Mouse (Mus musculus) layer of hippocampus, adult 18-20 months (tissue): ENCODE measurements around the gene Hbb-bt. TPM values are rescaled to one million over a fixed set of nuclear protein-coding genes. Genes with fewer than 3 reads are reported as not detected.
"Not testable (repeated sequence)": the region's sequence is repeated elsewhere in the genome, so short reads cannot be mapped to it uniquely, and the experiment has no call there.

Experiments used
- DNase-seq, 2 experiments: peaks; one replicate each; pipeline ENCODE4 v3.0.0; 2022; ENCODE audit warnings: low spot score in 2 of 2
- long read RNA-seq: library from polyadenylated mRNA; stranded (forward); transcript quantifications from one replicate; pipeline ENCODE4 v2.0.0, GENCODE M21; 2021
- total RNA-seq, 2 experiments: library from RNA; stranded (reverse); gene quantifications; 2 replicates each; pipeline ENCODE4 v1.2.3; 2021

Hbb-bt gene
- 10 to 100 TPM; 26.0 to 31.8 TPM for total RNA-seq
- long read RNA-seq, transcript Hbb-bt-201 (3 exons, 703 nt): major isoform, 6 of 6 reads
- long read RNA-seq, partial matches to known transcripts: 0 of 6 reads
- long read RNA-seq, other reads (novel, unspliced or antisense): 0 of 6 reads

- DNase-seq: no peak
These were observed at the start of gene Hbb-bt for GRCm38 (mm10) chr7:103813766-103814165. Hbb-bt (minus strand) TSS chr7:103813996.

- DNase-seq: no peak
These were observed 47.7 kb upstream of the Hbb-bt start for GRCm38 (mm10) chr7:103861531-103861930.

GRCm38 (mm10) chr7:103860855-103861254 is 47.1 kb upstream of the Hbb-bt start:
- DNase-seq: no peak

GRCm38 (mm10) chr7:103859076-103859475 is 45.3 kb upstream of the Hbb-bt start:
- no peak for DNase-seq

GRCm38 (mm10) chr7:103854669-103855068 is 40.9 kb upstream of the Hbb-bt start:
- no peak for DNase-seq

GRCm38 (mm10) chr7:103853090-103853489 is 39.3 kb upstream of the Hbb-bt start, which contains the start of gene Hbb-y:
Hbb-y (minus strand) TSS chr7:103853216.
- DNase-seq: no peak

GRCm38 (mm10) chr7:103844525-103845325 is 30.9 kb upstream of the Hbb-bt start:
- no peak for DNase-seq

- DNase-seq: no peak
These were observed 29.2 kb upstream of the Hbb-bt start, which contains the start of gene Hbb-bh1 for GRCm38 (mm10) chr7:103843034-103843433. Hbb-bh1 (minus strand) TSS chr7:103843164.

GRCm38 (mm10) chr7:103840268-103840667 is 26.5 kb upstream of the Hbb-bt start, which contains the start of gene Hbb-bh2:
Hbb-bh2 (minus strand) TSS chr7:103840520.
- DNase-seq: no peak

GRCm38 (mm10) chr7:103827808-103828207 is 14.0 kb upstream of the Hbb-bt start, which contains the start of gene Hbb-bs:
Hbb-bs (minus strand) TSS chr7:103828096.
- no peak for DNase-seq

GRCm38 (mm10) chr7:103827139-103827538 is 13.3 kb upstream of the Hbb-bt start:
- not testable (repeated sequence) for DNase-seq

- DNase-seq: peak in 1 of 2 experiments; percentile 4
These were observed 12.6 kb upstream of the Hbb-bt start for GRCm38 (mm10) chr7:103826255-103826887.

- no peak for DNase-seq
These were observed 11.9 kb upstream of the Hbb-bt start for GRCm38 (mm10) chr7:103825536-103826254.

GRCm38 (mm10) chr7:103824597-103824996 is 10.8 kb upstream of the Hbb-bt start:
- no peak for DNase-seq

GRCm38 (mm10) chr7:103815085-103815484 is 1.3 kb upstream of the Hbb-bt start:
- DNase-seq: not testable (repeated sequence)

GRCm38 (mm10) chr7:103813152-103813551 is 644 bp downstream of the Hbb-bt start:
- DNase-seq: not testable (repeated sequence)

- no peak for DNase-seq
These were observed 1.6 kb downstream of the Hbb-bt start for GRCm38 (mm10) chr7:103812174-103812573.

- DNase-seq: no peak
These were observed 2.5 kb downstream of the Hbb-bt start for GRCm38 (mm10) chr7:103811223-103811845.

- no peak for DNase-seq
These were observed 3.0 kb downstream of the Hbb-bt start for GRCm38 (mm10) chr7:103810746-103811145.

- no peak for DNase-seq
These were observed 3.5 kb downstream of the Hbb-bt start for GRCm38 (mm10) chr7:103810296-103810695.

GRCm38 (mm10) chr7:103809801-103810155 is 4.0 kb downstream of the Hbb-bt start:
- DNase-seq: no peak
